Mouse (Mus musculus) cerebellum, adult 9-10 months (tissue): ENCODE measurements around the gene Bri3bp.
A peak's percentile ranks its signal among the peaks of the same experiment; 100 is the strongest.
"Not testable (repeated sequence)": the region's sequence is repeated elsewhere in the genome, so short reads cannot be mapped to it uniquely, and the experiment has no call there.

Experiments
- DNase-seq: peaks from one replicate; pipeline ENCODE4 v3.0.0; 2022

Bri3bp gene

DNA sequence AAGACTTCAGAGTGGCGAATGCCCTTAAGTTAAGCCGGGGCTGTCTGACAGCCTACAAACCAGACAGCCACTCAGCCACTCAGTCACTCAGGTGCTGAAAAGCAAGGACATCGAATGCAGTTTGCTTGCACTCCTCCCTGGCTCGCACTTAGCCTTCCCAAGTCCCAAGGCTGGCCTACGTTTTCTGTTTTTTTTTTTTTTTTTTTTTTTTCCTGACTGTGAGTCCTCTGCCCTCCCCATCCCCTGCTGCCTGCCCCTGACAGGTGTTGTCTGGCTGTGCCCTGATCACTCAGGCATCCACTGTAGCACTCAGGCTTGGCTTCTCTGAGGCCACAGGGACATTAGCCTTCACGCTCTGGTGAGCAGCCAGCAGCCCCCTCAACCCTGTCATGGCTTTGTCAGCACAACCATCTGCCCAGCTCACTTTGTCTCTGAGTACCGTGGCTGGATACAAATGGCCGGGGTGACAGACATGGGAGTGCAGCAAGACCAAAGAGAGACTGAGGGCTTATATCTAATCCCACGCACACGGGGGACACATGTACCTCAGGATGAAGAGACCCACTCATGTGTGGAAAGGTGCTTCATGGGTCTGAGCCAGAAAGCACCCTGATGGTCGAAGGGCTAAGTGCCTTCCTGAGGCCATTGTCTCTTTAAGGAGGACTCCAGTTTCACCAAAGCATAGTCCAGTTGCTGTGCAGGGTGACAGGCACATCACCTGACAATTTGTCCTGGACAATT is 46.2 kb downstream of the Bri3bp start:
- DNase-seq: peak; percentile 85

- no peak for DNase-seq
Observed at GRCm38 (mm10) chr5:125488116-125488455, 46.7 kb downstream of the Bri3bp start.

GRCm38 (mm10) chr5:125488953-125489352 is 47.6 kb downstream of the Bri3bp start:
- not testable (repeated sequence) for DNase-seq

DNA sequence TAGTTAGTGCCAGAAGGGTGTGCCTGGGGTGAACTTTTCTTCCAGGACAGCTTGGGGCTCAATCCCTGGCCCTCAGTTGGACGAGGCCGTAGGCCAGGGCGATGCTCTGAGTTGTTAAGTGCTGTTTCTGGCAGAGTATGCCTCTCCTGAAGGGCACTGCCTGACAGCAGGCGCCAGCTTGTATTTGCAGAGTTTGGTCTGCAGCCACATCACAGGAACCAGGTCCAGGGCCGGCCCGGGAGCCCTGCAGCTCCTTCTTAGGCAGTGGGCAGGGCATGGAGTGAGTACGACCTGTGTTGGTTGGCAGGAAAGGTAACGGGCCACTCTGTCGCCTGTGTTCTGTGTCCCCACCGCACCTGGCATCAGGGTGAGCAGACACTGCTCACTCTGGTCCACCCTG is 49.7 kb downstream of the Bri3bp start:
- peak; percentile 75 for DNase-seq

DNA sequence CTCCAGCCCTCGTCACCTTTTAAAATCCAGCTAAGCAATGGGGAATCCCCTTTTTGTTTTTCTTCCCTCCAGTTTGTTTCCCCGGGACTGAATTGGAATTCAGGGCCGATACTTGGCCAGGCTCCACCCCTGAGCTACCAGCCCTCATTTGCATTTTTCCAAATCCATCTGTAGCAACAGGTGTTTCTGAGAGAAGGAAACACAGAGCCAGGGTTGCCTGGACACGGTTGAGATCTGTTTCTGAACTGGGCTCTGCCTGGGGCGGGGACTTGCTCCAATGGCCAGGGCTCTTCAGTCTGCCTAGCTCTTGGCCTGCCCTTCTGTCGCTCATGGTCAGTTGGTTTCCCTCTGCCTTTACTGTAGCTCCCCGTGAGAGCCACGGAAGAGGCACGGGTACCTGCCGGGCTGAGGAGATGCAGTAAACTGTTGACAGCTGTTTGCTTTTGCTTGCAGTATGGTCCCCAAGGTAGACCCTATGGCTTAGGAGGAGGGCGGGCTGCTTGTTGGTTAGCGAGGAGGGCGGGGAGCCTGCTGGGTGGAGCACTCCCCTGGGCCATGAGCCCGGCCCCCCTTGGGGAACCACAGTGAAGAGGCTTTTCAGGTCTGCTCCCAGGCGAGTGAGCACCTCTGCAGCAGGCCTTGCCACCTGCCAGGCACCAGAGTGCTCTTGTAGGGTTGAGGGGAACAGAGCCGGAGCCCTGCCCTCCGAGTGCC is 51.2 kb downstream of the Bri3bp start:
- DNase-seq: no peak

GRCm38 (mm10) chr5:125493093-125493423 is 51.7 kb downstream of the Bri3bp start:
- no peak for DNase-seq

DNA sequence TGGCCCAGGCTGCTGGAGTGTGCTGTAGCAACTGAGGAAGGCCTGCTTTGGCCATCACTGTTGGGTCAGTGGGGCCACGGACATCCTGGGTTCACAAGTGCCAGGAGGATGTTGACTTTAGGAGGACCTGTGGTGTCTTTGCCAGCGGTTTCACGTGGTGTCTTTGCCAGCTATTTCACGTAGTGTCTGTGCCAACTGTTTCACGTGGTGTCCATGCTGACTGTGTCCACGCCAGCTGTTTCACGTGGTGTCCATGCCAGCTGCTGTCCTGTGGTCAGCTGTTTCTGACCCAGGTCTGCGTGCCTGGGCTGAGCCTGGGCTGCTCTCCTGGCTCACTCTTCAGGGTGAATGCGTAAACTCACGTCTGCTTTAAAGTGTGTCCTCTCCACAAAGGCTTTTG is 54.3 kb downstream of the Bri3bp start:
- DNase-seq: no peak

GRCm38 (mm10) chr5:125497821-125498600 is 56.6 kb downstream of the Bri3bp start:
- peak; percentile 86 for DNase-seq

DNA sequence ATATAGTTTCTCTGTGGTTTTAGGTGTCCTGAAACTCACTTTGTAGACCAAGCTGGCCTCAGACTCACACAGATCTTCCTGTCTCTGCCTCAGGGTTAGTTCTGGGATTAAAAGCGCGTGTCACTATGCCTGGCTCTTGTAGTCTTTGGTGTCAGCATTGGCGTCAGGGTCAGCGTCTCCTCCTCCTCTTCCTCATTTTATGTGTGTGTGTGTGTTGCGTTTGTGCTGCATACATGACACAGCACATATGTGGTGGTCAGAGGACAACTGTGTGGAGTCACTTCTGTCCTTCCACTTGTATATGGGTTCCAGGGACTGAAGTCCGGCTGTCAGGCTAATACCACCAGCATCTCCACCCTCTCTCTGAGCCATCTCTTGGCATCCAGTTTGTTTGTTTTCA is 60.1 kb downstream of the Bri3bp start:
- DNase-seq: no peak

- DNase-seq: no peak
Observed at GRCm38 (mm10) chr5:125502186-125502585, 60.8 kb downstream of the Bri3bp start.

DNA sequence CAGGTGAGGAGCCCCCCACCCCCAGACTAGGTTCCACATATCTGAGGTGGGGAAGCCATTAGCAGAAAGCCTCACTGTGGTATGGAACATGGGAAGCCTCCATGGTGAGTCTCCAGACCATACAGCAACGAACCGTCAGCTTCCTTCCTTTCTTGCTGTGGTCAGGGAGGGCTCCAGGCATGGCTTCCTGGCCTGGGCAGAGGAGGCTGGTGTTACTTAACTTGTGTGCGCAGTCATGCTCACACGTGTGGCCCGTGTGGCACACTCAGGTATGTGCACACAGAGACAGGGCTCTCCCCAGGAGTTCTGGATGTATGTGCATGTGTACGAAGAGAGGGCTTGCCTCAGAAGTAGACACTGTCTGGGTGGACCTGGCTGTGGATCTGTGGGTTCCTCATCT is 62.3 kb downstream of the Bri3bp start:
- no peak for DNase-seq

- no peak for DNase-seq
Observed at GRCm38 (mm10) chr5:125504692-125505091, 63.3 kb downstream of the Bri3bp start.

DNA sequence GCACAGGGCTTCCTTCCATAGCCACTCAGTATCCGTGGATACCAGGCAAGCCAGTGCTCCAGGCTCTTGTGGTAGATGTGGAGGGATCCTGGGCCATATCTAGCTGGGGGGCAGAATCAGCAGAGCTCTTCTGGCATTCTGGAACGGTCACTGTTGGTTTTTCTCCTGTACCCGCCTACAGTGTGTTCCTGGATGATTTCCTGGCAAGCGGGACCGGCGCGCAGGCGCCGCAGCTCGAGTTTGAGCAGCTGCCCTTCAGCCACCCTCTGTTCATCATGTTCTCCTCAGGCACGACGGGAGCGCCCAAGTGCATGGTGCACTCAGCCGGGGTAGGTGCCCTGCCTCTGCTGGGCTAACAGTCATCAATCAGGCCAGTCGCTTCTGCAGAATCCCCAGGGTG is 64.6 kb downstream of the Bri3bp start:
- DNase-seq: no peak

DNA sequence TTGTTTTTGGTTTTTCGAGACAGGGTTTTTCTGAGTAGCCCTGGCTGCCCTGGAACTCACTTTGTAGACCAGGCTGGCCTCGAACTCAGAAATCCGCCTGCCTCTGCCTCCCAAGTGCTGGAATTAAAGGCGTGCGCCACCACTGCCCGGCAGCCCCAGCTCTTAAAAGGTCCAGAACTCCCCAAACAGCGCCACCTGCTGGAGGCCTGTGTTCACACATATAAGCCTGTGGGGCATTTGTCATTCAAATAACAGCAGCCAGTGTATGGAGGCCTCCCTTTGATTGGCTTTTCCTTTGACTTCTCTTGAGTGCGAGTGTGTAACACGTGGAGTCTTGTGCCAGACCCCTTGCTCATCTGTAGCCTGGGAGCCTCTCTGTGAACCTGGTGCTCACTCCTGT is 66.2 kb downstream of the Bri3bp start:
- DNase-seq: no peak

GRCm38 (mm10) chr5:125508006-125508405 is 66.6 kb downstream of the Bri3bp start:
- DNase-seq: no peak

DNA sequence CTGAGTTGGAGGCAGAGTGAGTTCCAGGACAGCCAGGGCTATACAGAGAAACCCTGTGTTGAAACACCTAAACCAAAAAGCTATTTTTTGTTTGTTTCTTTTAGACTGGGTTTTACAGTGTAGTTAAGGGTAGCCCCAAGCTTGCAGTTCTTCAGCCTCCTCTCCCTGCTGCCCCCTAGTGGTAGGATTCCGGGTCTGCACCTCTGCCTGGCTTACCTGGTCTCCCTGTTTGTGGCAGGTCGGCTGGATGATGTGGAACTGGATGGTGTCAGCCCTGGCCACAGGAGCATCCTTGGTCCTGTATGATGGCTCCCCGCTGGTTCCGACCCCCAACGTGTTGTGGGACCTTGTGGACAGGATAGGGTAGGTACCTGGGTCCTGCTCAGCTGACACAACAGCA is 68.2 kb downstream of the Bri3bp start:
- peak; percentile 70 for DNase-seq
